Mouse (Mus musculus): ENCODE measurements around the gene Palm2.

GRCm38 (mm10) chr4:57751566-57751965 lies 317.5 kb downstream of the Palm2 start:
- no peak for TF ChIP-seq CTCF (IDR thresholded peaks at IDR 0.05; ENCODE audit: insufficient read depth, low read length)
- no peak for TF ChIP-seq POLR2A (IDR thresholded peaks at IDR 0.05; ENCODE audit: borderline replicate concordance, extremely low read depth, low read depth, low read length)
